In the genomic region with DNA sequence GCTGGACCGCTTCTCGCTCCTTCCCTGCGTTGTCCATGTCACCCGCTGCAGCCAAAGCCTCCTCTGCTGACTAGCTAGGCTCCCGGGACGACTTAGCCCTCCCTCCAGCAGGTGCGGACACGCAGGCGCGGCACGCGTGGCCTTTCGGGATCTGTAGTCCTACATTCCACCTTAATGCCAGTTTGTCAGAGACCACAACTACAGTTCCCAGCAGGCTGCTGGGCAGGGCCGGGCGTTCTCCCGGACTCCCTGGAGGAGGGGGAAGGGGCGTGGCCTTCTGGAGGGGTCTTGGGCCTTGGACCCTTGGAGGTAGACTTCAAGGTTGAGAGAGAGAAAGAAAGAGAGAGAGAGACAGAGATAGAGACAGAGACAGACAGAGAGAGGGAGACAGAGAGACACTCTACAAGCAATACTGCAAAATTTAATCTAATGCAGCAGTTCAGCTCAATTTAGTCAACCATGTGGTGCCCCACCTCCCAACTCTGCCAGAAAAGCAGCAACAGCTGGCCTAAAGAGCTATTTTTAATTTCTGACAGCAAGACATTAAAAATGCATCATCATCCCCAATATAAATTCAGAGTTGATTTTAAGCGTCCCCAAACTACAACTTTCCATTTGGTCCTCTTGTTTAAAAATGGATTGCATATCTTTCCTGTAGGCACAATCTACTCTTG, we compare ENCODE assay signal across 9 mouse cellular contexts. TPM values are rescaled to one million over a fixed set of nuclear protein-coding genes. Genes with fewer than 3 reads are reported as not detected.
DNase-seq lines count a peak whose midpoint lies in the region; ATAC-seq and TF ChIP-seq lines count a peak whose summit lies in the region.
"Had no signal": no experiment of that assay in that cellular context is flagged by ENCODE, and none has a peak within 500 bp of the region (broad histone marks: within the 10 kb centered on the region; RNA-seq: fewer than 3 reads in every experiment).

Gene Napb (minus strand): TSS at position 141 of the 674 bp plus-strand sequence.

- H3K27me3 ChIP-seq in heart, embryonic 10.5 days (ENCODE audit: insufficient read depth, poor library complexity, severe bottlenecking): no peaks in the 10 kb centered on the region
- no peaks in the 10 kb centered on the region for H3K27me3 ChIP-seq in kidney, embryonic 14.5 days (ENCODE audit: control insufficient read depth, insufficient read depth, low read length)
- H3K27me3 ChIP-seq in limb, embryonic 14.5 days (ENCODE audit: control insufficient read depth, insufficient read depth, low read length): no peaks in the 10 kb centered on the region
- H3K27me3 ChIP-seq in midbrain, embryonic 16.5 days (ENCODE audit: control insufficient read depth, insufficient read depth, low read depth, low read length): no peaks in the 10 kb centered on the region

- no peaks in the 10 kb centered on the region for H3K9me3 ChIP-seq in heart, embryonic 10.5 days
- peaks cover 4% of the 10 kb centered on the region for H3K9me3 ChIP-seq in kidney, embryonic 14.5 days (ENCODE audit: control insufficient read depth, low read length)
- no peaks in the 10 kb centered on the region for H3K9me3 ChIP-seq in limb, embryonic 14.5 days (ENCODE audit: control insufficient read depth, low read length)
- H3K9me3 ChIP-seq in midbrain, embryonic 16.5 days (replicated peaks; ENCODE audit: control insufficient read depth, low read length, poor library complexity, severe bottlenecking): no peaks in the 10 kb centered on the region

- ATAC-seq in erythroblast, adult 5-6 weeks (replicated peaks; ENCODE audit: low FRiP score, poor library complexity, severe bottlenecking): 0 out of 2 replicates have a peak, but pooled peaks have one; percentile 49
- peak; percentile 100 for ATAC-seq in kidney, embryonic 14.5 days (ENCODE audit: low FRiP score, low TSS enrichment)
- ATAC-seq in limb, embryonic 14.5 days (ENCODE audit: low FRiP score, low read depth): peak; percentile 99
- peak; percentile 100 for ATAC-seq in midbrain, embryonic 16.5 days

- H3K9ac ChIP-seq in kidney, embryonic 14.5 days (ENCODE audit: low read depth, low read length): peak within 1 kb of the TSS; percentile 74
- H3K9ac ChIP-seq in limb, embryonic 14.5 days (ENCODE audit: low read depth, low read length, severe bottlenecking): peak within 1 kb of the TSS; percentile 76
- peak within 1 kb of the TSS; percentile 96 for H3K9ac ChIP-seq in midbrain, embryonic 16.5 days (ENCODE audit: low read depth, low read length)

- peak; percentile 76 for DNase-seq in 416B (ENCODE audit: low read depth)
- peak; percentile 99 for DNase-seq in brain, adult 2 months (ENCODE audit: low read depth, low spot score)
- peak; percentile 97 for DNase-seq in heart, embryonic 10.5 days (ENCODE audit: low spot score)
- DNase-seq in limb, embryonic 14.5 days (ENCODE audit: low spot score): peak; percentile 94
- peak; percentile 32 to 69 for DNase-seq in spleen, postnatal 10 days (ENCODE audit: low spot score in 2 of 2)

- peak; percentile 89; the same call in 1 of the 2 replicates for TF ChIP-seq POLR2A in limb, embryonic 14.5 days (IDR thresholded peaks at IDR 0.05; ENCODE audit: borderline replicate concordance, extremely low read depth, insufficient read depth, insufficient read length)

- no peaks in the 10 kb centered on the region for H3K36me3 ChIP-seq in heart, embryonic 10.5 days
- no peaks in the 10 kb centered on the region for H3K36me3 ChIP-seq in kidney, embryonic 14.5 days (ENCODE audit: control insufficient read depth, insufficient read depth, low read length)
- no peaks in the 10 kb centered on the region for H3K36me3 ChIP-seq in limb, embryonic 14.5 days (ENCODE audit: control insufficient read depth, insufficient read depth, low read length)
- H3K36me3 ChIP-seq in midbrain, embryonic 16.5 days (ENCODE audit: control insufficient read depth, insufficient read depth, low read length): no peaks in the 10 kb centered on the region

- peak within 1 kb of the TSS; percentile 86 for H3K4me2 ChIP-seq in kidney, embryonic 14.5 days (replicated peaks; ENCODE audit: low read depth, low read length)
- H3K4me2 ChIP-seq in limb, embryonic 14.5 days (replicated peaks; ENCODE audit: low read depth, low read length, severe bottlenecking): peak within 1 kb of the TSS; percentile 76
- H3K4me2 ChIP-seq in midbrain, embryonic 16.5 days (ENCODE audit: low read length): peak within 1 kb of the TSS; percentile 81

- peaks cover 6% of the 10 kb centered on the region; the same call in 1 of the 2 replicates for H3K4me1 ChIP-seq in heart, embryonic 10.5 days
- H3K4me1 ChIP-seq in kidney, embryonic 14.5 days (ENCODE audit: control insufficient read depth, insufficient read depth, low read length): no peaks in the 10 kb centered on the region
- H3K4me1 ChIP-seq in limb, embryonic 14.5 days (ENCODE audit: control insufficient read depth, insufficient read depth, low read length): no peaks in the 10 kb centered on the region
- H3K4me1 ChIP-seq in midbrain, embryonic 16.5 days (ENCODE audit: control insufficient read depth, insufficient read depth, low read length): peaks cover 16% of the 10 kb centered on the region

- WGBS in heart, embryonic 10.5 days: 4% methylated on average over 18 of the region's 18 CpGs
- 3% methylated on average over 18 of the region's 18 CpGs for WGBS in kidney, embryonic 14.5 days
- WGBS in limb, embryonic 14.5 days: 4% methylated on average over 18 of the region's 18 CpGs
- 4% methylated on average over 18 of the region's 18 CpGs for WGBS in midbrain, embryonic 16.5 days

- H3K4me3 ChIP-seq in heart, embryonic 10.5 days: peak within 1 kb of the TSS; percentile 87
- peak within 1 kb of the TSS; percentile 82 for H3K4me3 ChIP-seq in kidney, embryonic 14.5 days (ENCODE audit: low read length)
- H3K4me3 ChIP-seq in limb, embryonic 14.5 days (replicated peaks; ENCODE audit: low read length): peak within 1 kb of the TSS; percentile 65
- peak within 1 kb of the TSS; percentile 85 for H3K4me3 ChIP-seq in midbrain, embryonic 16.5 days (ENCODE audit: low read depth, low read length)

- peak within 1 kb of the TSS; percentile 87 for H3K27ac ChIP-seq in heart, embryonic 10.5 days
- no peak within 1 kb of the TSS for H3K27ac ChIP-seq in kidney, embryonic 14.5 days (ENCODE audit: low read depth, low read length)
- H3K27ac ChIP-seq in limb, embryonic 14.5 days (replicated peaks; ENCODE audit: low read depth, low read length): no peak within 1 kb of the TSS
- H3K27ac ChIP-seq in midbrain, embryonic 16.5 days (ENCODE audit: low read length): peak within 1 kb of the TSS; percentile 73

RNA-seq across cellular contexts. Expression of gene Napb, which starts in this region (rescaled TPM):
- total RNA-seq in erythroblast, adult 5-6 weeks (2015; ENCODE audit: low replicate concordance): not detected in 2 replicates
- total RNA-seq in erythroblast, adult 5-6 weeks (2017; ENCODE audit: low replicate concordance): 0.28 TPM in 1 of 2 replicates, not detected in the other
- 2.5 and 2.7 TPM in 2 replicates for polyA plus RNA-seq in heart, embryonic 10.5 days (2016; fragmentation: Nextera tagmentation; extraction: Ambion mirVana)
- 1.8 and 2.7 TPM in 2 replicates for polyA plus RNA-seq in kidney, embryonic 14.5 days (2014; fragmentation: Nextera tagmentation; extraction: Ambion mirVana)
- 6.7 and 6.9 TPM in 2 replicates for polyA plus RNA-seq in limb, embryonic 14.5 days (2012; rRNA removed)
- polyA plus RNA-seq in limb, embryonic 14.5 days (2014; fragmentation: Nextera tagmentation; extraction: Ambion mirVana): 4.1 and 4.4 TPM in 2 replicates
- 92.0 and 114 TPM in 2 replicates for polyA plus RNA-seq in midbrain, embryonic 16.5 days (2015; fragmentation: Nextera tagmentation; extraction: Ambion mirVana)
- total RNA-seq: MEL had no signal

Comparison
In these comparisons a context has a peak if more than half of its experiments do, and no peak if none do; other contexts are left out.
1. RNA of gene Napb (polyA plus RNA-seq): 92.0 to 114 TPM in midbrain, embryonic 16.5 days; 4.1 to 6.9 TPM in limb, embryonic 14.5 days, 1.8 to 2.7 TPM in kidney, embryonic 14.5 days and 2.5 to 2.7 TPM in heart, embryonic 10.5 days; every median in the first group is over 10 times any median in the second.
2. Peak in ATAC-seq in erythroblast, adult 5-6 weeks; RNA of the gene not detected or under 1 TPM.
3. ATAC-seq: peak in every context shown above with its lines; median percentile 100 in kidney, embryonic 14.5 days; 100 in midbrain, embryonic 16.5 days; 99 in limb, embryonic 14.5 days; 49 in erythroblast, adult 5-6 weeks.
4. H3K27ac ChIP-seq: peak in heart, embryonic 10.5 days (single experiment) and midbrain, embryonic 16.5 days (single experiment); none in kidney, embryonic 14.5 days (single experiment) and limb, embryonic 14.5 days (single experiment).
5. Peak in every context shown above with its lines, with median percentiles within 50 percentile points of each other: DNase-seq, H3K4me3 ChIP-seq, H3K4me2 ChIP-seq and H3K9ac ChIP-seq.